Mouse (Mus musculus) urinary bladder, postnatal 36 days (tissue): Measurements from ENCODE around the gene Tmem245.

ENCODE experiments used
- DNase-seq, 2 experiments: peaks; one replicate each; pipeline ENCODE4 v3.0.0; 2022; ENCODE audit warnings: low spot score in 2 of 2, mixed read lengths in 1 of 2

Tmem245 gene

GRCm38 (mm10) chr4:56946641-56947640 is at the start of gene Tmem245:
Gene Tmem245, minus strand, starts transcription at chr4:56947437.
- peak; percentile 92 to 94 for DNase-seq

- DNase-seq, result no peak
Observed at GRCm38 (mm10) chr4:56993331-56993730, 46.1 kb upstream of the Tmem245 start.

GRCm38 (mm10) chr4:56991951-56992350 is 44.7 kb upstream of the Tmem245 start:
- no peak for DNase-seq

GRCm38 (mm10) chr4:56990215-56990584 is 43.0 kb upstream of the Tmem245 start, which contains the start of gene Frrs1l:
Gene Frrs1l, minus strand, starts transcription at chr4:56990391.
- DNase-seq, result no peak

- no peak for DNase-seq
Observed at GRCm38 (mm10) chr4:56989431-56990214, 42.4 kb upstream of the Tmem245 start.

- DNase-seq, result no peak
Observed at GRCm38 (mm10) chr4:56965586-56966179, 18.4 kb upstream of the Tmem245 start.

GRCm38 (mm10) chr4:56963687-56964086 is 16.4 kb upstream of the Tmem245 start:
- no peak for DNase-seq

- DNase-seq, result peak in 1 of 2 experiments; percentile 9
Observed at GRCm38 (mm10) chr4:56961320-56961925, 14.2 kb upstream of the Tmem245 start.

- DNase-seq, result no peak
Observed at GRCm38 (mm10) chr4:56957518-56957917, 10.3 kb upstream of the Tmem245 start.

- no peak for DNase-seq
Observed at GRCm38 (mm10) chr4:56953235-56953634, 6.0 kb upstream of the Tmem245 start.

- DNase-seq, result no peak
Observed at GRCm38 (mm10) chr4:56951701-56952100, 4.5 kb upstream of the Tmem245 start.

GRCm38 (mm10) chr4:56949494-56949893 is 2.3 kb upstream of the Tmem245 start:
- no peak for DNase-seq

GRCm38 (mm10) chr4:56946180-56946579 is 1.1 kb downstream of the Tmem245 start:
- no peak for DNase-seq

- no peak for DNase-seq
Observed at GRCm38 (mm10) chr4:56944286-56944685, 3.0 kb downstream of the Tmem245 start.

GRCm38 (mm10) chr4:56943258-56943657 is 4.0 kb downstream of the Tmem245 start:
- no peak for DNase-seq

- DNase-seq, result no peak
Observed at GRCm38 (mm10) chr4:56942567-56942966, 4.7 kb downstream of the Tmem245 start.

GRCm38 (mm10) chr4:56941481-56941880 is 5.8 kb downstream of the Tmem245 start:
- DNase-seq, result no peak

- DNase-seq, result peak in 1 of 2 experiments; percentile 38
Observed at GRCm38 (mm10) chr4:56937136-56937535, 10.1 kb downstream of the Tmem245 start.

GRCm38 (mm10) chr4:56935327-56935726 is 11.9 kb downstream of the Tmem245 start:
- no peak for DNase-seq

GRCm38 (mm10) chr4:56933154-56933553 is 14.1 kb downstream of the Tmem245 start:
- DNase-seq, result no peak

GRCm38 (mm10) chr4:56932096-56932495 is 15.1 kb downstream of the Tmem245 start:
- no peak for DNase-seq

GRCm38 (mm10) chr4:56930312-56930711 is 16.9 kb downstream of the Tmem245 start:
- no peak for DNase-seq
